Mouse (Mus musculus) cerebellum, adult 11 months (tissue): ENCODE results near the gene Cdk14.
A peak's percentile ranks its signal among the peaks of the same experiment; 100 is the strongest.

Experiments used
- DNase-seq: peaks from one replicate; pipeline ENCODE4 v3.0.0; 2022

The Cdk14 gene

GRCm38 (mm10) chr5:5419992-5420455 lies at the start of gene Cdk14:
Cdk14 (minus strand) TSS chr5:5420312.
- DNase-seq, result no peak

DNA sequence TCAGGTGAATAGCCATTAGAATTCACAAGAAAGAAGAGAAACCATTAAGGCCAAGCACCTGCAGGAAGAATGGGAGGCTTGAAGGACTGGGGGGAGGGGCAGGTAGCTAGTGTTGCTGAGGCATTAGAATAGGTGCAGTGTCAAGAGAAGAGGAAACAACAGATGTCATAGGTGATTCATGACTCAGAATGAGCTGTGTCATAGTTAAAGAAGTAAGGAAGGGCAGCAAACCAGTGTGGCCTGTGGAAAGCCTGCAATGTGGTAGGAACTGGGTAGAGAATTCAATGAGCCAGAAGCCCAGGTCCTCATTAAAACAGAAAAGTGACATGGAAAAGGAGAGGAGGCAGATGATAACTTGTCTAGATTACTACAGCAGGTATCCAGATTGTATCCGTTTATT lies 45.1 kb upstream of the Cdk14 start:
- no peak for DNase-seq

- no peak for DNase-seq
Measured at GRCm38 (mm10) chr5:5431746-5432438, 11.8 kb upstream of the Cdk14 start.

DNA sequence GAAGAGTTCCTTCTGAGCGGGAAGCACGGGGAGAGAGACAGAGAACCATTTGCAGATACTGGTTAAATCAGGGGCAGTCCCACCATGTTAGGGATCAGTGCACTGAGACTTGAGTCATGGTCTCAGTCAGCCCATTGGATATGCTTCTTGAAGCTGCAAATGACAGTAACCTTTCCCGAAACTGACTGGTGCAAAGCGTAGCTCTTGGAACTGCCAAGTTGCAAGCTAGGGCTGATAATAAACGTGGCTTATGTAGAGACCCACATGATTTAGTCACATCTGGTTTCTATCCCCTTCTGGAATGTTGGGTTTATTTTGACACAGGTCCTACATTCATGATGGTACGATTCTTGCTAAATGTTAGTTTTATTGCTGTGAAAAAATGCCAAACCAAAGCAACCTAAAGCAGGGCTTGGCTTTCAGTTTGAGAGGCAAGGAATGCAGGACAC lies 3.6 kb upstream of the Cdk14 start:
- DNase-seq, result no peak

DNA sequence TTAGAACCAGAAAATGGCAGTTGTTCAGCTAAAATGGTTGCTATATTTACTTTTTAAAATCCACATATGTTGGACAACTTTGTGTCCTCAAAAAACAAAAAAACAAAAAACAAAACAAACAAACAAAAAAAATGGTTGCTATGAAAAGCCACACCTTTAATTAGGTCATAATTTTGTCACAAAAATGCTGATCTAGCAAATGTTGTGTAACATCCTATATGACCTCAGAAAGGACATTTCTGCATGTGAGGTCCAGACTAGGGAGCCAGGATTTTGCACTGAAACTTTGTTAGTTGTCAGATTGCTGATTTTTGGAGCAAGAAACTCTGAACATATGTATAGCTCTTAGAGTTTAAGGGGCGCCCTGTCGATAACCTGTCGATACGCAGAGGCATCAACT lies 3.0 kb upstream of the Cdk14 start:
- DNase-seq, result no peak

DNA sequence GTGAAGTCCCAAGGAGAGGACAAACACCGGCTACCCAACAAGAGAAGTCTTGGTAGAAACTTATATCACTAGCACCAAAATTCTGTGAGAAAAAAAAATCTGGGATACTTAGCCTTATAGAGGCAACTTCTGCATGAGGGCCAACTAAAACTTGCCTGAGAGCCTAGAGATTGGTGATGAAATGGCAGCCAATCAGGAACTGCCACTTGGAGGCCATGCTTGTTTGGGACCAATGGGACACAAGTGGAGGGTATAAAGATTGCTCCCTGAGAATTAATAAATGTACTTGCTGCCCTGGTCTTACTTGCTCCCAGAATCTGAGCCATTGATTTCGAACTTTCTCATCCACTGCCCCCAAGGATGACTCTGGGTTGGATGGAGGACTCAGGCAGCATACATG lies 1.3 kb upstream of the Cdk14 start:
- DNase-seq, result no peak

- DNase-seq, result no peak
Measured at GRCm38 (mm10) chr5:5419253-5419652, 859 bp downstream of the Cdk14 start.

- DNase-seq, result no peak
Measured at GRCm38 (mm10) chr5:5414835-5415234, 5.3 kb downstream of the Cdk14 start.

DNA sequence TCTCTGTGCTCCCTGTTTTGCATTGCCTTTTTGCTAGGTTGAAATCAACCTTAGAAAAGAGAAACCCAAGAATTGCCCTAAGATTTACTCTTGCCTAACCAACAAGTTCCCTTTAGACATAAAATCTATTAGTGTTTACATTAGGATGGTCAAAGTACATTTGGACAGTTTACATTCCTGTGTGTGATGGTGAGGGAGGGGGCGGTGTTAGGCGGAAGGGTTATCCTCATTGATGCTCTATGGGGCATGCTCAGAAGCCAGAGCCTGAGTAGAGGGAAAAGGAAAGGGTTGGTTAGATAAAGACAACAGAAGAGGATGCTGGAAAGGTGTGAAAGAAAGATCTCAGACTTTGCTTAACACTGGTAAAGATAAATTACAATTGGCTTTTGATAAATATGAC lies 8.2 kb downstream of the Cdk14 start:
- DNase-seq, result no peak

GRCm38 (mm10) chr5:5401986-5402385 lies 18.1 kb downstream of the Cdk14 start:
- DNase-seq, result no peak

DNA sequence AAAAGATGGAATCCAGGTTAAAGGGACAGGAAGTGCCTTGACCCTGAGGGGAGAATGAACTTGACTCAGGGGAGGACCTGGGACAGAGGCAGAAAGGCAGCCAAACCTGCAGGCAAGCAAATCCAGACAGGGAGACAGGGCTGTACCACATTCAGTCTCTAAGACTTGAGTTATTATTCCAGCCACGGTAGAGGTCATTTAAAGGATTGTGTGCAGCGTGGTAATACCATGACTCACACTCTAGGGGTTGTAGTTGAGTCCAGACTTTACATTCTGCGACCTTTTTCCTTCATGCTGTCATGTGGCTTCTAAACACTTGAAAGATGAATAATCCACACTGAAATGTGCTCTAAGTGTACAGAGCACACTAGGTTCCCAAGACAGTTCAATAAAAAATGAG lies 27.3 kb downstream of the Cdk14 start:
- DNase-seq, result no peak

DNA sequence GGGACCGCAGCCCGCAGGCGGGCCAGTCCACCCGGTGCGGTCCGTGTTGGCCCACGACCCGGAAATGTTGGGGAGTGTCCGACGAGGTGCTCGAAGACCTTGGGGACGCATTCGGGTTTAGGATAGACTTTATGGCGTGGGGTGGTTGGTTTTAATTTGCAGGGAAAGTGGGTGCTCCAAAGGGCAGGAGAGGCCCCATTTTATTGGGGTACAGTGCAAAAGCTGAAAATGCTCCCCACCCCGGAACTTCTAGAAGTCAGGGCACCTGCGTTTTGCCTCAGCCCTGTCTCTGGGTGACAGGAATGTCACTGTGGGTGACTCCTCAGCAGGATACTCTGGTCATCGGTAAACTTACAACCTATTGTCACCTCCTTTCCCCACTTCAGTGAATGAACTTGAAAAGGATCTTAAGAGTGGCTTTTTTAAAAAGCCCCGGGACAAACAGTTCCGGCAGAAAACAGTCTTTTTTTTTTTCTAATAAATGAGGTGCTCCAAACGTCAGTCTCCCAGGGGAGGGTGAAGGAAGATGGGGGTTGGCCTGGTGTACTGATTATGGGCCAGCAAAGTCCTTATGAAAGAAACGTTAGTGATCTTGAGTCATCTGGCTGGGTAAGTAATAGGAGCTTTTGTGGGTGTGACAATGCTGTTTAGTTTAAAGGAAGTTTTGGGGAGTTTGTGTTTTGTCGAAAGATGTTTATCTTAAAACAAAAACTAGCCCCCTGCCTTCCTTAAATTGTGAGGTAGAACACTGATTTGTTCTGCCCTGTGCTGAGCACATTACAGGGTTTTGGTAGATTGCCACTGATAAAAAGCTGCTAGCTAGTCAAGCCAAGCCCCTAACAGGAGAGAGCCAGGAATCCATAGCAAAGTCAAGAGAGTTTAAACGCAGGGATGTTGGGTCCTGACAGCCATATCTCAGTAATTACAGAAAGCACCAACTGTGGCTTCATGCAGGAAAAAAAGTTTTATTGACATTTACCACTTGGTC lies 39.1 kb downstream of the Cdk14 start:
- DNase-seq, result no peak

DNA sequence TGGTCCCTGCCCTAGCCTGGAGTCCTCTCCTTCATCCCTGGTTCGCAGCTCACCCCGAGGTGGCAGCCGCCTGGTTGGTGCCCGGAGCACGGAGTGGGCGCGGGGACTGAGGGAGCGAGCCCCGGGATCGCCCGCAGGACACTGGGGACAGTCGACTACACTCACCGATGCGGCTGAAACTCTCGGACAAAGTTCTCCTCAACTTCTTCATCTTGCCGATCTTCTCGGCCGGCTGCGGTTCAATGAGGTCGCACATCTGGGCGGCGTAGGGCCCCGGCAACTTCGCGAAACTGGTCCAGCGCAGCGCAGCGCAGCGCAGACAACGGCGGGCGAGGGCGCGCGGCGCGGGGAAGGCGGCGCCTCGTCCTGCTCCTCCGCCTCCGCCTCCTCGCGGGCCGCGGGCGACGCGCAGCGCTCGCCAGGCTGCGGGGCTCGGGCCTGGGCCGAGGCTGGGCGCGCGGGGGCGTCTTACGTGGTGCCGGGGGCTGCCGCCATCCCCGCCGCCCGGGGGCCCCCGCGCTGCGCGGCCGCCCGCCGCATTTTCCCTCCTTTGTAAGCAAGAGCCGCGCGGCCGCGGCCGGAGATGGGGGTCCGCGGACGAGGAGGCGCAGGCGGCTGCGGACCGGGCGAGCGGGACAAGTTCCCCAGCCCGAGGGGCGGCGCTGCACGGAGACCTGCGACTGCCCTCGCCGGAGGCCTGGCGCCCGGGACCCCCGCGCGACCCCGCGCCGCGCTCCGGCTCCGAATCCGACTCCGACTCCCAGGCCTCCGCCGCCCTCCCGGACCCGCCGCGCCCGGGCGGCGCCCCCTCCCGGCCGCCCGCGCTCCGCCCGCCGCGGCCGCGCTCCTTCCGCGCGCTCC lies 40.0 kb downstream of the Cdk14 start:
- peak; percentile 49 for DNase-seq

DNA sequence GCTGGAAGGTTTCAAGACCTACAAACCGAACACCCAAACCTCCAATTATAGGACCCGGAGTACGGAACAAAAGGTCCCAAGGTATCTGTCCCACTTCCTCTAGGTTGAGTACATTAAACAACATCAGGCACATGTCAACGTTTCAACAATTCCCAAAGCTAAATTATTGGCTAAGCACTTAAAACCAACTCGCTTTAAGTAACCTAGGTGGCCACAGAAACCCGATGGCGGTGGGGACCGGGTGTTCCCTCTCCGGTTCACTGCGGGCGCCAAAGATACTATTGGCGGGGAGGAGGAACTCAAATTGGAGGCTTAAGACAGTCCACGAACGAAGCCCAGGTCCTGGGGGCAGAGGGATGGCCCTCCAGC lies 40.6 kb downstream of the Cdk14 start:
- DNase-seq, result no peak

GRCm38 (mm10) chr5:5374393-5374792 lies 45.7 kb downstream of the Cdk14 start:
- DNase-seq, result no peak

DNA sequence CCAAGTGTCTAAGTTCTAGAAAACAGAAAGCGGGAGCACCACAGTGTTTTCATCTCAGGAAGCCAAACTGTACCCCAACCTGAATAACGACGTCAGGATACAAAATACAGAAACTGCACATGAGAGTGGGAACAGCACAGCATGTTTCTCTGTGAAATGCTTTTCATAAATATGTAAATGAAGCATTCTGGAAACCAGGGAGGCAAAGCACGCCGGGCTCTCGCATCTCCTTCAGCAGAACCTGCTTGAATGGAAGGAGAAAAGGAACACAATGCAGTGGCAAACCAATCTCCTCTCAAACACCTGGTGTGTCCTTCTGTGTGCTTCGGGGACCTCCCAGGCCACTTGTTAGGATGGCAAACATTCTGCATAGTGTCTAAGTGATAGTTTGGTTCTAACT lies 46.6 kb downstream of the Cdk14 start:
- DNase-seq, result no peak

GRCm38 (mm10) chr5:5372936-5373335 lies 47.2 kb downstream of the Cdk14 start:
- no peak for DNase-seq

DNA sequence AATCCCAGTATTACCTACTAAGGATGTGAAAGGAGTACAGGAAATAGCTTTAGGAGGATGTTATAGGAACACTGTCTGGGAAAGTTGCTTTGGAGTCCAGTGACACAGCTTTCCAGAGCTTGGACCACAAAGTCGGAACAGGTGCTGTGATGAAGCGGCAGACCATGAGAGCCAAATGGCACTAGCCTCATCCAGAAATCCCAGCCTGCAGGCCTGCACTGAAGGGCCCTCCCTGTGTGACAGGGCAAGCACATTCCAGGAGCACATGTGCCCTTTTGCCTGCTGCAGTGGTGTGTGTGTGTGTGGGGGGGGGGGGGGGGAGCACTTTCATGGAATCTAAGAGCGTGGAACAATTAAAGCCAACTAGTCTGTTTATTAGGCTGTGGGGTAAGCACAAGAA lies 47.8 kb downstream of the Cdk14 start:
- DNase-seq, result peak; percentile 17

- no peak for DNase-seq
Measured at GRCm38 (mm10) chr5:5370322-5371082, 49.6 kb downstream of the Cdk14 start.

DNA sequence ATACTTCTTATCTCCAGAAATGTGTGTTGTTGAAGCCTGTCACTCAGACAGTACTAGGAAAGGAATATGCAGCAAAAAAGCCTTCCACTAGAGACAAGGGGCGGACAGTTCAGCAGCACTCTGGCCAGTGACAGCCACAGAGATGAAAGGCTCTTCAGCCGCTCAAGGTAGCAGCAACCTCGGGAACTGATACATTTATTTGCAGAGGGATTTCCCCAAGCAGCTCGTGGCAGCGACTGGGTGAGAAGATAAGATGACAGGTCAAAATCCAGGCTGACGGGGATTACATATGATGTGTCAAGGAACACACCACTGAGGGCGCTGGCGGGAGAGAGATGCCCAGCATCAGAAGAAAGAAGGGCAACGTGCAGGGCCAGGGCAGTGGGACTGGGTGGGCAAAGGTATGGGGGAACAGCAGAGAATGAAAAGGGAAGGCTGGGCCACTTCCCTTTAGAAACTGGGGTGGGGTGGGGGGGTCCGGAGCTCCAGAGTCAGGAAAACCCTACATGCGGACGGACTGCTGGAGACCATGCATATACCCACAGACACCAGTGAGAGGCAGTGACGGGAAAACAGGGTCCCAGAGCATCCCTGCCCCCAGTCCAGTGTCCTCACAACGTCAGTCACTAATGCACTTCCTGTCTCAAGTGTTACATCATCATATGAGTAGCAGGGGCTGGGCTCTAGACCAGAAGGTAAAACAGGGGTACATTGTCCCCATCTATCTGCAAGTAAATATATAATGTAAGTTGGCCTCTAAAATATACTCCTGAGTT lies 51.5 kb downstream of the Cdk14 start:
- DNase-seq, result no peak

DNA sequence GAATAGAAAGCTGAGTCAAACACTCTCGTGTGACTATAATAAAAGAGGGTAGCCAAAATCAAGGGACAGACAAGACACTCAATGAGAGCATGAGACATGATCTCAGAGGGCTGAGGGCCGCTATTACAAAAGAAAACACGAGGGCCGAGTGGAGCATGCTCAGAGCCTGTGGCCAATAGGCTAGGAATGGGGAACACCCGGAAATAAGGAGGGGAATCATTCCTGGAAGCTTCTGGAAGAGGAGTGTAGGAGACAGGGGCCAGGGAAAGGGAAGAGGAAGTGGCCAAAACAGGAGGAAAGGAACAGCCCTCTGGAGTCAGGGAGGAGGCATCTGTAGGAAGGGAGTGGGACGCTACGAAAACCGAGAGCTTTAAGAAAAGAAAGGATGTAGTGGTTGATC lies 52.6 kb downstream of the Cdk14 start:
- DNase-seq, result no peak
